In the genomic region with DNA sequence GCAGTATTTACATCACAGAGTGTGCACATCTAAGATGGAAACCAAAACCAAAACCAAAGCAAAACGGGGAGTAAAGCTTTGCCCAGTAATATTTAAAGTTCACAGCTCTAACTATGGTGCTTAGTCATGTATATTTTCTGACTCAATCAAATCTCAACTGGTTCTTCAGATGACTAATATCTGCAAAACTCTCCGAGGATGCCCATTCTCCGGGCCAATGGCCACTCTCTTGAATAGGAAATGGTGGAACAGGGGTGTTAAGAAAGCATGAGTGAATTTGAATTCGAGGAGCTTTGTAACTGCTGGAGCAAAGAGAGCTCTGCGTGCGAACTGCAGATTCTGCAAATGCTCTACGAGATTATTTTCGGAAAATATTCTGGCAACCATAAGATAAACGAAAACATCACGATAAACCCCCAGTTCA, we compare ENCODE assay signal across 8 mouse cellular contexts. TPM values are rescaled to one million over a fixed set of nuclear protein-coding genes. Genes with fewer than 3 reads are reported as not detected.
DNase-seq lines count a peak whose midpoint lies in the region; ATAC-seq and TF ChIP-seq lines count a peak whose summit lies in the region.

No protein-coding gene starts in this region.

- H3K4me2 ChIP-seq in hindbrain, embryonic 14.5 days (replicated peaks): peak overlapping the region; percentile 68

- peak overlapping the region; percentile 70 for H3K9ac ChIP-seq in hindbrain, embryonic 14.5 days

- H3K9me3 ChIP-seq in G1E (replicated peaks): no peaks in the 10 kb centered on the region
- H3K9me3 ChIP-seq in hindbrain, embryonic 14.5 days (ENCODE audit: control insufficient read depth, low read length): no peaks in the 10 kb centered on the region

- 4% methylated on average over 10 of the region's 10 CpGs for WGBS in hindbrain, embryonic 14.5 days

- TF ChIP-seq CTCF in G1E (IDR thresholded peaks at IDR 0.05; ENCODE audit: low read depth, low read length): no peak

- peaks cover 8% of the 10 kb centered on the region for H3K36me3 ChIP-seq in G1E (replicated peaks)
- H3K36me3 ChIP-seq in hindbrain, embryonic 14.5 days (replicated peaks; ENCODE audit: control insufficient read depth, insufficient read depth): peaks cover 28% of the 10 kb centered on the region
- H3K36me3 ChIP-seq in splenic B cell, adult 2 months (ENCODE audit: control insufficient read depth, insufficient read depth, low read length, poor library complexity, severe bottlenecking): no peaks in the 10 kb centered on the region

- peak; percentile 24; the same call in 1 of the 2 replicates for ATAC-seq in G1E (ENCODE audit: extremely low read depth, insufficient number of reproducible peaks, low FRiP score, poor library complexity, severe bottlenecking)
- ATAC-seq in hindbrain, embryonic 14.5 days (ENCODE audit: low FRiP score): peak; percentile 26; the same call in 1 of the 2 replicates

- no peaks in the 10 kb centered on the region for H3K27me3 ChIP-seq in G1E (ENCODE audit: insufficient read depth, low read length)
- H3K27me3 ChIP-seq in hindbrain, embryonic 14.5 days (ENCODE audit: control insufficient read depth, insufficient read depth, low read length): no peaks in the 10 kb centered on the region
- no peaks in the 10 kb centered on the region for H3K27me3 ChIP-seq in splenic B cell, adult 2 months (ENCODE audit: control insufficient read depth, insufficient read depth, low read length, poor library complexity, severe bottlenecking)

- H3K4me3 ChIP-seq in G1E (ENCODE audit: low read depth, low read length): peak overlapping the region; percentile 74
- H3K4me3 ChIP-seq in hindbrain, embryonic 14.5 days (replicated peaks; ENCODE audit: low read length): peak overlapping the region; percentile 59

- H3K4me1 ChIP-seq in G1E (ENCODE audit: insufficient read depth, low read depth, low read length): peaks cover 9% of the 10 kb centered on the region
- peaks cover 11% of the 10 kb centered on the region for H3K4me1 ChIP-seq in hindbrain, embryonic 14.5 days (replicated peaks; ENCODE audit: control insufficient read depth, insufficient read depth, low read length)

- H3K27ac ChIP-seq in hindbrain, embryonic 14.5 days: peak overlapping the region; percentile 70

- DNase-seq in layer of hippocampus, adult 9-10 months (ENCODE audit: low spot score): peak; percentile 0
- no peak for DNase-seq in layer of hippocampus, adult 8-10 months (ENCODE audit: low spot score in 2 of 2)
- no peak for DNase-seq in G1E (ENCODE audit: low spot score)
- DNase-seq in embryo, embryonic 11 days: peak; percentile 60
- peak; percentile 49 for DNase-seq in hindbrain, embryonic 14.5 days (ENCODE audit: low spot score)
- peak; percentile 2 for DNase-seq in lung, postnatal 14 days
- DNase-seq in splenic B cell, adult 2 months (ENCODE audit: low read depth, low spot score): peak; percentile 46
- no peak for DNase-seq in frontal cortex, postnatal 36 days (ENCODE audit: low spot score in 2 of 2)

RNA-seq across cellular contexts. Expression of a gene that starts 0.5 kb away (rescaled TPM):
- total RNA-seq in layer of hippocampus, adult 8-10 months (2022): 10 to 100 TPM; 10.5 to 13.3 (median 11.9) TPM
- total RNA-seq in G1E (2014; fragmentation: Nextera tagmentation) (41.5 and 44.8 TPM in 2 replicates), G1E (2017) (20.9 and 22.9 TPM in 2 replicates)
- polyA plus RNA-seq in G1E (2012): 0.17 and 0.49 TPM in 2 replicates
- 23.2 and 24.4 TPM in 2 replicates for polyA plus RNA-seq in hindbrain, embryonic 14.5 days (2014; fragmentation: Nextera tagmentation; extraction: Ambion mirVana)

Comparison
In these comparisons a context has a peak if more than half of its experiments do, and no peak if none do; other contexts are left out.
1. DNase-seq: peak in layer of hippocampus, adult 9-10 months (single experiment), embryo, embryonic 11 days (single experiment), hindbrain, embryonic 14.5 days (single experiment), lung, postnatal 14 days (single experiment) and splenic B cell, adult 2 months (single experiment); none in layer of hippocampus, adult 8-10 months (0 of 2), G1E (single experiment) and frontal cortex, postnatal 36 days (0 of 2).